Mouse (Mus musculus) stomach, adult 2 months (tissue): ENCODE data around the gene Zfyve26. TPM values are rescaled to one million over a fixed set of nuclear protein-coding genes. Genes with fewer than 3 reads are reported as not detected.

Experiments used
- polyA plus RNA-seq: library from polyadenylated mRNA; depleted of rRNA; stranded (reverse); fragments of >200 nt; gene quantifications from 2 replicates; pipeline ENCODE4 v1.2.3, GENCODE M21; 2012; rRNA removed

Zfyve26 gene
- 2.7 and 5.0 TPM in 2 replicates for polyA plus RNA-seq

DNA sequence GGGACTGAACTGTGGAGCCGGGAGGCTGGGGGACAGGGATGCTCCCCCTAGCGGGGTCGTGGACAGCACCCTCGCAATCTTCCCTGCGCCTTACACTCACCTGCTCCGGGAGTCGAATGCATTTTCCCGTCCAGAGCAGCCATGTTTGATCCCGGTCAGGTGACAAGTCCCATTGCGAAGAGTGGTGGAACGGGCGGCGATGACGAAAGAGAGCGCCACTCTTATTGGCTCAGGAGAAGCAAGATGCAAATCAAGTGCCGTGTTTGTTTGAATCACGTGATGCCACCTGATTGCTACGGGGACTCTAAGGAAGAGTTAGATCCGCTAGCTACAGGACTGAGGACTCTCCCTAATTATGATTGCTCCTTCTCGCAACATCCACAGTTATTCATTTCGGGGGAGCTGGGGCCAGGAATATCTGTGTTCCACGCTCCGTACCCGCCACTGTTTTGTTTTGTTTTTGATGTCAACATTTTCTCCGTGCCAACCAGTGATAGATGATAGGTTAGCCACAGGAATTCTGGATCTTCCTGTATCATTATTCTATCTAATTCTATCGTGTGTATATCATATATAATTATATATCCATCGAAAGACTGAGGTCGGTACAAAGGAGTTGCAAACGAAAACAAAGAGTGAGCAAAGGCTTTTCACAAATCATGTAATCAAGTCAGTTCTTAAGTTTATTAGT lies at the start of gene Zfyve26:
Zfyve26 (minus strand) TSS at position 179 of the 691 bp plus-strand sequence.

DNA sequence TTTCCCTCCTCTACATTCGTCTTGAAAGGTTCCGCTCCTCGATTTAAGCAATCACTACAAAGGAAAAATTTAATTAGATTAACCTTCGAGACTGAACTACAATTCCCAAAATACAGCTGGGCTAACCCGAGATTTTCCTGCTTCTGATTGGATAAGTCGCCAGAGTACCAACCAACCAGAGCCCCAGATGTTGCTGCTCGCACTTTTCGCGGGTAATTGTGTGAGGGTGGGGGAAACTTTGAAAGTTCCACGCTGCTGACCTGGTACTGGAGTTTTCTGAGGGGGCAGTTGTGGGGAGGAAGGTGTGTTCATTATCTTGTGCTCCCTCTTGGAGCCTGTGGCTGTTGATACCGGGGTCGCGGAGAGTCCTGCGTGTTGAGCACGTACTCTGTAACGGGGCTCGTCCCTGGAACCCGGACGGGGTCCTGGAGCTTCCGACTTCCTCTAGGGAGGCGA lies 1.0 kb upstream of the Zfyve26 start, which contains the start of gene Rad51b:
Rad51b (plus strand) TSS at position 162 of the 456 bp plus-strand sequence.

DNA sequence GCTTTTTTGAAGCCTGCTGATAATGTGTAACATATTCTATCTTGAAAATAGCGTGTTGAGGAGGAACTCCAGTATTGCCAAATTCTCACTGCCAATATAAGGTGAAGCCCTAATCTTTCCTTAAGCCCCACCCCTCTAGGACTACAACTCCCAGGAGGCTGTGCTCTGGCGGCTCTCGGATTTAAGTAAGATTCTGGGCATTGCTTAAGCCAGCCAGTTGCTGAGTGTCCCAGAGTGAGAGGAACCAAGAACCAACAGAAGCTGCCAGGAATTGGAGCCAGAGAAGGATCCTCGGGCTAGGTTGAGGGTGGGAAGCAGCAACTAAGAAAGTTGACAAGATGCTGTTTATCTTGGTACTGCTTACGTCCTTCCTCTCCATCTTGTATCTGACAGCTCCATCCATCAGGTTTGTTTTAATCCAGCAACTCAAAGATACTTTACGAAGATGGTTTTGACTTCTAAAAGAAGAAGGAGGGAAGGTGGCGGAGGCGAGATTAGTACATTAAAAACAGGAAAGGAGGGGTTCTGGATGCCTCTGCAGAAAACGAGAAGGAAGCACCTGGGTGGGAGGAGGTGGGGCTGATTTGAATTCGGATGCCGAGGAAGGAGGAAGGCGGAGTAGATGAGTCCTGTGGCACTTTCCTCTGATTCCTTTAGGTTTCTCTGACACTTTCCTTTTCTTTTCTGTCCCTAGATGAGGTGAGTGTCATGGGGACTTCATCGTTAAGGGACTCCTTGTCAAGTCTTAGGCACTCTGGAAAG lies 87.2 kb downstream of the Zfyve26 start, which contains the start of gene Rdh12:
Rdh12 (plus strand) TSS at position 212 of the 762 bp plus-strand sequence.

DNA sequence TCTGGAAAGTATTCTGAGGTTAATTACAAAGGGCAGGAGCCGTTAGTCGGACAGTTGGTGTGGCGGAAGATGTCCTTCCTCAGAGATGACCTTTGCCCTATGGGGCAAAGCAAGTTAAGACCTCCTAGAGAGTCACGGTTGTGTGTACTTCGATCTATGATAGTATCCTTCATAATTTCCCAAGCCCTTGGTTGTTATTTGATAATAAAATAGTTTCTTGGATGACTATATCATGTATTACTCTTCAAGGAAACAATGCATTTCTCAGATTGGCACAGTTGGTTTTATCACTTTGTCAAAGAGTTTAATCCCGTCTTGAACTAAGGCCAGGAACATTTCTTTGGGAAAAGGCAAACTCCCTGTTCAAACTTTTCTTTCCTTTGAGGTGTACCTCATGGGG lies 103.9 kb downstream of the Zfyve26 start, which contains the start of gene Rdh11:
Rdh11 (minus strand) TSS at position 101 of the 400 bp plus-strand sequence.

Other genes starting within 250 kb of the Zfyve26 start
- 5.3 and 5.7 TPM in 2 replicates for gene Pigh, start 206.7 kb downstream of the Zfyve26 start, polyA plus RNA-seq
- gene Arg2, start 165.5 kb downstream of the Zfyve26 start, polyA plus RNA-seq: 0.08 and 0.41 TPM in 2 replicates
- 12.8 and 22.2 TPM in 2 replicates for gene Vti1b, start 123.6 kb downstream of the Zfyve26 start, polyA plus RNA-seq
- 1.7 and 3.6 TPM in 2 replicates for gene Rdh11, start 104.0 kb downstream of the Zfyve26 start, polyA plus RNA-seq
- gene Rdh12, start 87.4 kb downstream of the Zfyve26 start, polyA plus RNA-seq: 9.1 and 13.4 TPM in 2 replicates
- gene Rad51b, start 978 bp upstream of the Zfyve26 start, polyA plus RNA-seq: 0.05 and 0.13 TPM in 2 replicates